Mouse (Mus musculus) brain, adult 2 months (tissue): ENCODE results near the gene Cutc.

Experiments
- DNase-seq: peaks from one replicate; pipeline ENCODE4 v3.0.0; 2011; ENCODE audit warnings: low read depth, low spot score

Gene Cutc

GRCm38 (mm10) chr19:43752489-43753225 is at the start of gene Cutc, which contains the start of gene Cox15:
Gene Cutc (plus strand): TSS chr19:43752996.
Gene Cox15 (minus strand): TSS chr19:43753000.
- peak; percentile 99 for DNase-seq

- no peak for DNase-seq
Observed at GRCm38 (mm10) chr19:43704211-43704610, 48.6 kb upstream of the Cutc start.

GRCm38 (mm10) chr19:43704787-43705497 is 47.9 kb upstream of the Cutc start:
- no peak for DNase-seq

GRCm38 (mm10) chr19:43708206-43708605 is 44.6 kb upstream of the Cutc start:
- DNase-seq, result no peak

- DNase-seq, result peak; percentile 56
Observed at GRCm38 (mm10) chr19:43709317-43709716, 43.5 kb upstream of the Cutc start.

DNA sequence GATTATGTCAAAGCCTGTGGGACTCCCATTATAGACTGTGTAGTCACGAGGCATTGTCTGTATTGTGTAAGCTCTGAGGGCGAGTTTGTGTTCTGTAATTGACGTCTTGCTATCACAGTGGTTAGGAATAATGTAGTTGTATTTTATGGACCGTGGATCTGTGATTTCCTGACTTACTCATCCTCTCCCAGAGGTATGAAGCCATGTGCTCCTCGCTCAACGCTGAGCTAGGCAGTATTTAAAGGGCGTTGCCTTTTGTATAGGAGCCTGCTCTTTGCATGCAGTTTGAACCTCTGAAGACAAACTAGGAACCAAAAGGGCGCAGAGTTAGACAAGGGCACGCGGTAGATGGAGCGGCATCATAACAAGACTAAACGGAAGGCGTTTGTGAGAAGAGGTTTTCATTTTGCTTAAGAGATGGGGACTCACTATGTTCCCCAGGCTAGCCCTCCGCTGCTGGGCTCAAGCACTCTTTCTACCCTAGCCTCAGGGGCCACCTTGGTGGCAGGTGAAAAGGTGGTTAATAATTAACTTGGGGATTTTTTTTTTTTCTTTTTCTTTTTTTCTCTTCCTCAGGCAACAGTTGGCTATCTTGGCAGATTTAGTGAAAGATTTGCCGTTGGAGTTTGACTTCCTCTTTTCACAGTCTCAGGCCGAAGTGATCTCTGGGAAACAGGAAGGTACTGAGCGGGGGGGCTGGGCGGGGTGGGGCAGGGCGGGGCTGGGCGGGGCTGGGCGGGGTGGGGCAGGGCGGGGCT is 41.5 kb upstream of the Cutc start:
- no peak for DNase-seq

- DNase-seq, result no peak
Observed at GRCm38 (mm10) chr19:43711971-43712370, 40.8 kb upstream of the Cutc start.

GRCm38 (mm10) chr19:43720061-43720460 is 32.7 kb upstream of the Cutc start:
- DNase-seq, result peak; percentile 26

DNA sequence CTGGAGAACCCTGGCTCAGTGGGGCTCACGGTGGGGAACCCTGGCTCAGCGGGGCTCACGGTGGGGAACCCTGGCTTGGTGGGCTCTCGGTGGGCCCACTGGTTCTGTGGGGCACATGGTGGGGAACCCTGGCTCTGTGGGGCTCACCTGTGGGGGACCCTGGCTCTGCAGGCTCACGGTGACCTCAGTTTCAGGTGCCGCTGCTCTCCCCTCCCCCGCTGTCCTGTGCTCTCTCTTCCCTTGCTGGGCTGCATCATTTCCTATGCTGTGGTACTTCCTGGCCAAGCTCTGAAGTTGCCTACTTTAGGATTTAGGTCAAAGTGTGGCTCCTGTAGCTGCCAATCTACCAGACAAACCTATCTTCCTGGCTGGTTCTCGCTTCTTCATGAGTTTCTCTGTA is 29.9 kb upstream of the Cutc start:
- DNase-seq, result no peak

GRCm38 (mm10) chr19:43723501-43723900 is 29.3 kb upstream of the Cutc start:
- no peak for DNase-seq

DNA sequence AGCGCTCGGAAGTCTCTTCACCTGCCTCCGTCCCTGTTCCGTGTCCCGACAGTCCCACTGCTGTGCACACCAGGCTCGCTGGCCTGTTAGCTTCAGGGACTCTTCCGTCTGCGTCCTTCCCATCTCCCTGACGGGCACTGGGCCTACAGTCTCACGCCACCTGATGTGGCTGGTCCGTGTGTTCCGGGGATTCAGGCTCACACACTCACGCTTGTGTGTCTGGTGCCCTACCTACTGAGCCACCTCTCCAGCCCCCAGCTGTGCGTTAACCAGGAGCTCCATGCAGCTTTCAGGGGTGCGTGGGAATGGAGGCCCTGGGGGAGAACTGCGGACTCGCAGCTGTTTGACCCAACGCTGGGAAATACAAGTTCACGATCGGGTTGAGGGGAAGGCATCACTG is 28.6 kb upstream of the Cutc start:
- no peak for DNase-seq

- DNase-seq, result no peak
Observed at GRCm38 (mm10) chr19:43724821-43725220, 28.0 kb upstream of the Cutc start.

DNA sequence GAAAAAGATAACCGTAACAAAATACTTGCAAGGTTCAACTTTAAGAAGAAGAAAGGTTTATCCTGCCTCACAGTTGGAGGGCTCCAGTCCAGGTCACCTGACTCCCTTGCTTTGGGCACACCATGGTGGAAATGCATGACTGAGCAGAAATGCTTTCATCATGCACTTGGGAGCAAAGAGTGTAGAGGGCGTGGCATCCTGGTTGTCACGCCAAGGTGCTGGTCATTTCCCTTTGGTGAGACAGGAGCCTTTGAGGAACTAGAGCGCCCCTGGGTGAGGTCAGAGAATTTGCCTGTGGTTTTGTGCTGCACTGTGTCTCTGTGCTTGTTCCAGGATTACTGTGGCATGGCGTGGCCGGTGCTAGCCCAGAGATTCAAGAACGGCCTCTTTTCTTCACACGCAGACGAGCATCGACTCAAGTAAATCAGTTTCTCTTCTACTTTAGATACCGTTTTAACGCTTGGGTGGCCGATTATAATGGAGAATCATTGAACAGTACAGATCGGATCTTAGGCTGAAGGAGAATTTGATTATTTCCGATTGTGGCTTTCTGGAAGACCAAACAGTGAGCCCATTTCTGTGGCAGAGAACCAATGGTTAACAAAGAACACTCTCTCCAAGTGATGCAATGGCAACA is 26.2 kb upstream of the Cutc start:
- no peak for DNase-seq

DNA sequence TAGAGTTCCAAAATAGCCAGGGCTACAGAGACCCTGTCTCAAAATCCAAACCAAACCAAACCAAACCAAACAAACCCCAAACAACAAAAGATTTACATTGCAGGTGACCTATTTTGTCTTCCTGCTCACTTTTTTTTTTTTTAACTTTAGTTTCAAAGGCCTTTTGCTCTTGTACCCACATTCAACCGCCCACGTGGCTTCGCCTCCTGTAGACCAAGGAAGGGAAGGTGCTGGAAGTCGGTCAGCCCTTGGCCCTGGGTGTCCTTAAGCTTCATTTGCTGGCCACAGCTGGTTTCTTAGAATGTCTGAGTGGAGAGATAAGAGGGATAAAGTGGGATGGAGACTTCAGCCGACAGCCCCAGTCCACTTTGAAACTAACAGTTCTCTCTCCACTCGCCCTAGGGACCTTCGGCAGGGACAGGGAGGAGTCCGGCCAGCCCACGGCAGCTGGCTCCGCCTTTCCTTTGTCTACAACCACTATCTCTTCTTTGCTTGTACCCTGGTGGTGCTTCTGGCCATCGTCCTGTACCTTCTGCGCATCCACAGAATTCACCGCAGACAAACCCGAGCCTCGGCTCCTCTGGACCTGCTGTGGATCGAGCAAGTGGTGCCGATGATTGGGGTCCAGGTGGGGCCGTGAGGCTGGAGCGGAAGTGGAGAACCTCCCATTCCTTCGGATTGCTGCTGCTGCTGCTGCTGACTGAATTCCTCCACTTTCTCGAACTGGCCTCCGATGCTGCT is 23.3 kb upstream of the Cutc start:
- no peak for DNase-seq

DNA sequence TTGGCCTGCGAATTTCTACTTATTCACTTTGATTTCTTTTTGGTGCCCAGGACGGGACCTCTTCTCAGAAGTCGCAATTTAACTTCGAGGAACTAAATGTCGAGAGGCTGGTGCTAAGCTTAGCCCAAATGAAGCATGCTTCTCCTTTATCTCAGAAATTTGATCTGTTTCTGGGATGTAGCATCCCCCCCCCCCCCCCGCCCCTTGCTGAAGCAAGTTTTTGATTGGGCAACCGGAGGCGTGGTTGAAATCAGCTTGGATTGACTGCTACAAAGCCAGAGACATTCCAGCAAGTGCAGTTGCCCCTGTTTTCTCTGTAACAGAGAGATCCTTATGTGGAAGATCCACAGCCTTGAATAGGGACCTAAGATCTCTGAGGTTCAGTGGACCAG is 22.8 kb upstream of the Cutc start:
- DNase-seq, result no peak

GRCm38 (mm10) chr19:43731157-43731556 is 21.6 kb upstream of the Cutc start:
- DNase-seq, result peak; percentile 25

GRCm38 (mm10) chr19:43738409-43738808 is 14.4 kb upstream of the Cutc start:
- peak; percentile 59 for DNase-seq

GRCm38 (mm10) chr19:43743401-43743800 is 9.4 kb upstream of the Cutc start:
- DNase-seq, result no peak

GRCm38 (mm10) chr19:43745740-43746139 is 7.1 kb upstream of the Cutc start:
- DNase-seq, result no peak

- peak; percentile 25 for DNase-seq
Observed at GRCm38 (mm10) chr19:43747877-43748276, 4.9 kb upstream of the Cutc start.

DNA sequence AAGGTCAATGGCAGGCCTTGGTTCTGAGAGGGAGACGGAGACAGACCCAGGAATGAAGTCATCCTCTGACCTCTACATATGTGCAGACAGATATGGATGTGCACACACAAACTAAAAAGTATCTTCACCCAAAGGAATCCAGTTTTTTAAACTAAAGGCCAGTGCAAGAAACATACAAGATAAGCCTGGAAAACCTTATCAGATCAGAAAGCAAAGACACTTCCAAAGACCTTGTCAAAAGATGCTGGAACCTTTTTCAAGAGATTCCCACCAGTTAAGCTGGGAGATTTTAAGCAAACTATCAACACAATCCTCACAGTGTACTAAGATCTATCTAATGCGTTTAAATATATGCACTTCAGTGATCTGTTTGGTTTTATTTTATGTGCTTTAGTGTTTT is 2.8 kb upstream of the Cutc start:
- no peak for DNase-seq
